Mouse (Mus musculus) hindbrain, postnatal 0 days (tissue): ENCODE results near the gene Arfgap1. TPM values are rescaled to one million over a fixed set of nuclear protein-coding genes. Genes with fewer than 3 reads are reported as not detected.

Source experiments
- ATAC-seq: fragments of 200-750 bp; cut with Nextera tagmentation; 2 replicates; pipeline ENCODE4 v1.8.0; 2017; ENCODE audit warnings: mild to moderate bottlenecking, moderate TSS enrichment, moderate library complexity
- DNase-seq: peaks from one replicate; pipeline ENCODE4 v3.0.0-alpha.2; 2015; ENCODE audit warnings: low spot score
- H3K27ac ChIP-seq: fragments of 300-500 bp; sonication (generic); 2 replicates; pipeline ENCODE4 v1.5.1; 2014; ENCODE audit warnings: mild to moderate bottlenecking
- H3K27me3 ChIP-seq: fragments of 300-500 bp; sonication (generic); 2 replicates; pipeline ENCODE4 v1.6.1; 2014; ENCODE audit warnings: low read length, mixed read lengths; ENCODE audit not compliant: insufficient read depth
- H3K36me3 ChIP-seq: fragments of 300-500 bp; sonication (generic); 2 replicates; pipeline ENCODE4 v1.6.1; 2014; ENCODE audit warnings: low read length, mixed read lengths; ENCODE audit not compliant: insufficient read depth
- H3K4me1 ChIP-seq: fragments of 300-500 bp; sonication (generic); 2 replicates; pipeline ENCODE4 v1.6.1; 2014; ENCODE audit warnings: antibody characterized with exemption, low read length, mixed read lengths; ENCODE audit not compliant: insufficient read depth
- H3K4me2 ChIP-seq: fragments of 300-500 bp; sonication (generic); 2 replicates; pipeline ENCODE4 v1.6.1; 2014; ENCODE audit warnings: low read depth, mild to moderate bottlenecking, low read length, moderate library complexity, mixed read lengths
- H3K4me3 ChIP-seq: fragments of 300-500 bp; sonication (generic); 2 replicates; pipeline ENCODE4 v1.5.1; 2014; ENCODE audit warnings: low read length
- H3K9ac ChIP-seq: fragments of 300-500 bp; sonication (generic); replicated peaks from 2 replicates; pipeline ENCODE4 v1.6.1; 2014; ENCODE audit warnings: mild to moderate bottlenecking, low read length, moderate library complexity, mixed read lengths
- H3K9me3 ChIP-seq: fragments of 300-500 bp; sonication (generic); 2 replicates; pipeline ENCODE4 v1.6.1; 2016; ENCODE audit warnings: low read length, mixed read lengths
- CTCF ChIP-seq: IDR thresholded peaks from 2 replicates; pipeline ENCODE4 v1.5.1; 2016; ENCODE audit warnings: antibody characterized with exemption, control low read depth, low read depth
- WGBS: fragments of 180-500 bp; shearing (Covaris S2); extraction: QIAGEN DNeasy Blood & Tissue Kit; methylation state at CpG from one replicate; pipeline ENCODE4 v1.1.7; 2014; 5-methylcytosine and 5-hydroxymethylcytosine counted together
- polyA plus RNA-seq: library from polyadenylated mRNA; unstranded; fragments of >200 nt; fragmentation: Nextera tagmentation; extraction: Ambion mirVana; gene quantifications from 2 replicates; pipeline ENCODE4 v1.2.1, GENCODE M21; 2015
- total RNA-seq: library from RNA; depleted of rRNA; stranded (reverse); fragments of >200 nt; gene quantifications from 2 replicates; pipeline ENCODE4 v1.2.3, GENCODE M21; 2014; rRNA removed

Arfgap1 gene
- total and polyA plus RNA-seq, 2 experiments from 2014 or later: 94.8 to 107 TPM

- no peaks in the 10 kb centered on the region for H3K27me3 ChIP-seq
- H3K9me3 ChIP-seq: no peaks in the 10 kb centered on the region
- TF ChIP-seq CTCF: no peak
- DNase-seq (no peak), ATAC-seq (no peak)
- H3K4me3 ChIP-seq: no peak overlapping the region
- no peaks in the 10 kb centered on the region for H3K36me3 ChIP-seq
- H3K4me2 ChIP-seq: no peak overlapping the region
- no peak overlapping the region for H3K9ac ChIP-seq
- no peak overlapping the region for H3K27ac ChIP-seq
- H3K4me1 ChIP-seq: no peaks in the 10 kb centered on the region
- WGBS: 86% methylated on average over 2 of the region's 2 CpGs
These were observed 27.3 kb downstream of the Arfgap1 start for GRCm38 (mm10) chr2:180994360-180994759.

- no peaks in the 10 kb centered on the region for H3K36me3 ChIP-seq
- no peak overlapping the region for H3K9ac ChIP-seq
- H3K4me1 ChIP-seq: no peaks in the 10 kb centered on the region
- TF ChIP-seq CTCF: no peak
- 66% methylated on average over 4 of the region's 4 CpGs for WGBS
- no peak for ATAC-seq
- H3K27me3 ChIP-seq: no peaks in the 10 kb centered on the region
- H3K27ac ChIP-seq: no peak overlapping the region
- H3K4me2 ChIP-seq: no peak overlapping the region
- H3K4me3 ChIP-seq: no peak overlapping the region
- DNase-seq: no peak
- H3K9me3 ChIP-seq: no peaks in the 10 kb centered on the region
These were observed 28.4 kb downstream of the Arfgap1 start for GRCm38 (mm10) chr2:180995457-180995856.

- Histone ChIP-seq H3K27me3 (no peaks in the 10 kb centered on the region), H3K36me3 (no peaks in the 10 kb centered on the region), H3K4me2 (no peak overlapping the region), H3K9ac (no peak overlapping the region), H3K4me1 (no peaks in the 10 kb centered on the region), H3K4me3 (no peak overlapping the region), H3K27ac (no peak overlapping the region), H3K9me3 (no peaks in the 10 kb centered on the region)
- 8% methylated on average over 5 of the region's 5 CpGs for WGBS
- ATAC-seq (peak; percentile 66), DNase-seq (peak; percentile 76)
- peak; percentile 97 for TF ChIP-seq CTCF
These were observed 29.4 kb downstream of the Arfgap1 start for GRCm38 (mm10) chr2:180996436-180996835.

- no peak overlapping the region for H3K27ac ChIP-seq
- no peak for TF ChIP-seq CTCF
- H3K9ac ChIP-seq: no peak overlapping the region
- DNase-seq: no peak
- H3K4me1 ChIP-seq: no peaks in the 10 kb centered on the region
- 0 out of 2 replicates have a peak, but pooled peaks have one; percentile 2 for ATAC-seq
- no peak overlapping the region for H3K4me2 ChIP-seq
- WGBS: 68% methylated on average over 3 of the region's 3 CpGs
- no peaks in the 10 kb centered on the region for H3K36me3 ChIP-seq
- no peak overlapping the region for H3K4me3 ChIP-seq
- H3K9me3 ChIP-seq: no peaks in the 10 kb centered on the region
- H3K27me3 ChIP-seq: no peaks in the 10 kb centered on the region
These were observed 29.9 kb downstream of the Arfgap1 start for GRCm38 (mm10) chr2:180996905-180997304.

GRCm38 (mm10) chr2:181007054-181007453 is 40.0 kb downstream of the Arfgap1 start:
- no peak overlapping the region for H3K9ac ChIP-seq
- H3K4me1 ChIP-seq: no peaks in the 10 kb centered on the region
- H3K36me3 ChIP-seq: no peaks in the 10 kb centered on the region
- no peaks in the 10 kb centered on the region for H3K9me3 ChIP-seq
- H3K4me2 ChIP-seq: no peak overlapping the region
- TF ChIP-seq CTCF: no peak
- WGBS: 34% methylated on average over 4 of the region's 4 CpGs
- H3K4me3 ChIP-seq: no peak overlapping the region
- DNase-seq: no peak
- no peak overlapping the region for H3K27ac ChIP-seq
- ATAC-seq: no peak
- no peaks in the 10 kb centered on the region for H3K27me3 ChIP-seq

- Histone ChIP-seq H3K9ac (no peak overlapping the region), H3K4me3 (no peak overlapping the region), H3K27ac (no peak overlapping the region), H3K27me3 (no peaks in the 10 kb centered on the region), H3K4me1 (no peaks in the 10 kb centered on the region), H3K4me2 (no peak overlapping the region), H3K9me3 (no peaks in the 10 kb centered on the region), H3K36me3 (no peaks in the 10 kb centered on the region)
- no peak for ATAC-seq
- no peak for DNase-seq
- no peak for TF ChIP-seq CTCF
- WGBS: 62% methylated on average over 5 of the region's 5 CpGs
These were observed 41.3 kb downstream of the Arfgap1 start for GRCm38 (mm10) chr2:181008339-181008738.

GRCm38 (mm10) chr2:181031406-181031934 is 64.4 kb downstream of the Arfgap1 start:
- H3K27ac ChIP-seq: no peak overlapping the region
- no peak for DNase-seq
- H3K4me3 ChIP-seq: no peak overlapping the region
- H3K36me3 ChIP-seq: peaks cover 6% of the 10 kb centered on the region; the same call in 1 of the 2 replicates
- no peak overlapping the region for H3K4me2 ChIP-seq
- no peaks in the 10 kb centered on the region for H3K9me3 ChIP-seq
- H3K27me3 ChIP-seq: no peaks in the 10 kb centered on the region
- no peak overlapping the region for H3K9ac ChIP-seq
- WGBS: 77% methylated on average over 11 of the region's 11 CpGs
- H3K4me1 ChIP-seq: no peaks in the 10 kb centered on the region
- TF ChIP-seq CTCF: no peak
- no peak for ATAC-seq

Other genes starting within 250 kb of the Arfgap1 start
- gene Slc17a9, start 242.0 kb upstream of the Arfgap1 start, total RNA-seq: 0.32 and 0.68 TPM in 2 replicates
- gene Slc17a9, start 242.0 kb upstream of the Arfgap1 start, polyA plus RNA-seq: 0.29 and 0.52 TPM in 2 replicates
- 0.72 and 0.73 TPM in 2 replicates for gene Bhlhe23, start 190.3 kb upstream of the Arfgap1 start, total RNA-seq
- gene Bhlhe23, start 190.3 kb upstream of the Arfgap1 start, polyA plus RNA-seq: 0.23 and 0.49 TPM in 2 replicates
- gene Ythdf1, start 46.3 kb upstream of the Arfgap1 start, total RNA-seq: 32.9 and 51.8 TPM in 2 replicates
- gene Ythdf1, start 46.3 kb upstream of the Arfgap1 start, polyA plus RNA-seq: 49.8 and 52.9 TPM in 2 replicates
- gene Birc7, start 38.2 kb upstream of the Arfgap1 start, total RNA-seq: 0.29 TPM in 1 of 2 replicates, not detected in the other
- 0.40 TPM in 2 replicates for gene Birc7, start 38.2 kb upstream of the Arfgap1 start, polyA plus RNA-seq
- gene Nkain4, start 12.5 kb upstream of the Arfgap1 start, total RNA-seq: 56.6 and 76.0 TPM in 2 replicates
- gene Nkain4, start 12.5 kb upstream of the Arfgap1 start, polyA plus RNA-seq: 118 and 133 TPM in 2 replicates
- 0.47 and 0.68 TPM in 2 replicates for gene Col20a1, start 19.3 kb downstream of the Arfgap1 start, total RNA-seq
- gene Col20a1, start 19.3 kb downstream of the Arfgap1 start, polyA plus RNA-seq: 0.09 and 0.28 TPM in 2 replicates
- 50.5 and 52.7 TPM in 2 replicates for gene Chrna4, start 76.3 kb downstream of the Arfgap1 start, total RNA-seq
- gene Chrna4, start 76.3 kb downstream of the Arfgap1 start, polyA plus RNA-seq: 35.2 and 41.4 TPM in 2 replicates
- 128 and 142 TPM in 2 replicates for gene Kcnq2, start 168.1 kb downstream of the Arfgap1 start, total RNA-seq
- 32.3 and 34.6 TPM in 2 replicates for gene Kcnq2, start 168.1 kb downstream of the Arfgap1 start, polyA plus RNA-seq
- 304 and 351 TPM in 2 replicates for gene Eef1a2, start 189.8 kb downstream of the Arfgap1 start, total RNA-seq
- 24.7 and 26.7 TPM in 2 replicates for gene Eef1a2, start 189.8 kb downstream of the Arfgap1 start, polyA plus RNA-seq
- gene Ppdpf, start 220.0 kb downstream of the Arfgap1 start, total RNA-seq: 300 and 340 TPM in 2 replicates
- gene Ppdpf, start 220.0 kb downstream of the Arfgap1 start, polyA plus RNA-seq: 329 and 347 TPM in 2 replicates
- gene Ptk6, start 235.6 kb downstream of the Arfgap1 start, total RNA-seq: not detected in 2 replicates
- not detected in 2 replicates for gene Ptk6, start 235.6 kb downstream of the Arfgap1 start, polyA plus RNA-seq
- gene Srms, start 246.0 kb downstream of the Arfgap1 start, total RNA-seq: 0.07 and 0.47 TPM in 2 replicates
- 0.09 and 0.18 TPM in 2 replicates for gene Srms, start 246.0 kb downstream of the Arfgap1 start, polyA plus RNA-seq